Mouse (Mus musculus) v-Abl transformed pro-B cells (cell line): ENCODE measurements around the gene Gtpbp3.
"Not testable (repeated sequence)": the region's sequence is repeated elsewhere in the genome, so short reads cannot be mapped to it uniquely, and the experiment has no call there.

Experiments
- in situ Hi-C, 2 experiments: fragments of 400-800 bp; cut with MboI; formaldehyde crosslinking; loops; one replicate each; pipeline ENCODE4 v1.15.1; 2025; ENCODE audit not compliant: unreplicated experiment in 2 of 2

Gtpbp3 gene

GRCm38 (mm10) chr8:71528362-71529073, 40.6 kb downstream of the Gtpbp3 start:
- in situ Hi-C loops, result no loop called here

DNA sequence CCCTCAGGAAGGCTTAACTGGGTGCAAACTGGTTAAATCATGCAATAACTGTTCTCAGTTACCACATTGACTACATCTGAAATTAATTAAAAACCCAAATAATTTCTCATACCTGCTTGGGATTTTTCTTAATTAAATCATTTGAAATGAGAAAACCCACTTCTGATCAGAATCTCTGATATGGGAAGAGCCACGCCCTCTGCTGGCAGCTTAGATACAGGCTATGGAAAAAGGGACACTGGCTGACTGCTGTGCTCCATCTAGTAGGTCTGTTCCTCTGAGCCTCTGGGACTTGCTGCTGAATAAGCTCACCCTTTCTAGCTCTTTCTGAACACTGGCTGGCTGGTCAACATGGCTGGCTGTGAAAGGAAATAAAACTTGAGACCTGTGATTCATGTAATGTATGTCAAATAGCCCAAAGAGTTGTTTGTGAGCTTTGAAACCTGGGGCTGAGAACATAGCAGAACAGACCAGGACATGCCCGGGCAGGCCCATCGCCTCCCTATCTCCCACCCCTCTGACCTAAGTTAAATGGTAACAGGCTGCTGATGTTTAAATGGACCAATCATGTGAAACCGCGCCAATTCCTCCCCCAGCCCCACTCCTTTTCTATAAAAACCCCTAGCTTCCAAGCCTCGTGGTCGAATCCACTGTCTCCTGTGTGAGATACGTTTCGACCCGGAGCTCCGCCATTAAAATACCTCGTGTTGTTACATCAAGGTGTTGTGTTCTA, 43.0 kb downstream of the Gtpbp3 start:
- in situ Hi-C loops, result not testable (repeated sequence)

DNA sequence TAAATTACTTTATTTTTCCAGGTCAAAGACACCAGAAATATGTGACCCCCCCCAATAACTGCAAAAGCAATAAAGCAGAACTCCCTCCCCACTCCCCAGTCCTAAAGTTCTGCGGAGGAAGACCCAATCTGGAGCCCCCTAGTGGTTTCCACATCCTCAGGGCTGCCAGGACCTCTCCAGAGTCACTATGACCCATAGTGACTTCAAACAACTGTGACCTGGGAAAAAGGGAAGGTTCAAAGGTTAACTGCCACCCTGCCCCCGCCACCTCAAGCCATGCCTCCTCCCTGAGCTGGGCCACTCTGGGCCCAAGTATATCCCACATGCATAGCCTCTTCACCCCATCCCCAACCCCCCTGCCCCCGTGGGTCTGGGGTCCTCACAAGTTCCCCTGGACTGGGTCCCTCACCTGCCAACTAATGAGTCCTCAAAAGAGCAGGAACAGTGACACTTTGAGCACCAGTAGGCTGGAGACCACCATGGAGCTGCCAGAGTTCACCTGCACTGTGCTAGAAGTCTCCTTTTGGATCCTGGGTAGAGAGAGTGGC, 46.4 kb downstream of the Gtpbp3 start:
- in situ Hi-C loops, result no loop called here

DNA sequence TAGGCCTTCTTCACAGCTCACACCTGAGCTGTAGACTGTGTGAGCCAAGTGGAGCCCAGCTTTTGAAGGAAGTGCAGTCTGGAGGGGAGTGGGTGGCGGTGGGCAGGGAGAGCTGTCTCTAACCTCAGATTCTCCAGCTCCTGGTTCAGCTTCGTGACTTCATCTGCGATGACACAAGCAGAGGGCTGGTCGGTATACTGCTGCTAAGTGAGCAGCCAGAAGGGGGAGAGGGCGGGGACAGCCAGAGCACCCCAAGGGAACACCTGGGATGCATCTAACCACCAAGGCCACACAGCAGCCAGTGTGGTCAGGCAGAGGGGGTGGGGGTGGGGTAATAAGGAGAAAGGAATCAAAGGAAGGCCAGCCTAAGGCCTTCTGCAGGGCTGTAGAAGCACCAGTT, 47.8 kb downstream of the Gtpbp3 start:
- in situ Hi-C loops, result no loop called here

DNA sequence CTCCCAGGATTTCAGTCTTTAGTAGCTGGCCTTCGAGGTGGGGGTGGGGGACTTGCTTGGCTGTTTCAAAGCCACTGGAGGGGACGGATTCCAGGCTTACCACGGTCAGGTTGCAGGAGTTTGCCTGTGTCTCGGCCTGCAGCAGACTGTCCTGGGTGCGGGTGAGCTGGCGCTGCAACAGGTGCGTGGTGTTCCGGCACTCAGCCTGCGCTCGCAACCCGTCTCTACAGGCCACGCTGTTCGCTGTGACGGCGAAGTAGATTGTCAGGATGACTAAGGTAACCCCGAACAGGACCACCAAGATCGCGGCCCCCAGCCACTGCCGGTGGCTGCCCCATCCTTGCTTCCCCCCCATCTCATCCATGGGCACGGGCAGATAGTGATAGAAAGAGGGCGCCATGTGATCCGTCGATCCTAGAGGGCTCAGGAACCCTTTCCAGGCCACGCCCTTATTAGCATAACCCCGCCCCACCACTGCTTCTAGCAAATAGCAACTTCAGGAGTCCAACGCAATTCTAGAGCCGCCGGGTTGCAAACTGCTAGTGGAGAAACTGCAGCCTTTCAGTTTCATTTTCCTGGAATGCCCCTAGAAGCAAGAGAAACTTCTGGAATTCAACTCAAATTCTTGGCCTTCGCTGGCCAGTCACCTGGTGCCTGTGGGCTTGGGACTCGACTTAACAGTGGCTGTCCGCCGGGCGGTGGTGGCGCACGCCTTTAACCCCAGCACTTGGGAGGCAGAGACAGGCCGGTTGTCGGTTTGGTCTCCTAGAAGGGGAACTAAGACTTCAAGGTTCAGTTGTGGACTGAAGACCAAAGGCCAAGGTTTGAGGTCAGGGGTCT, 49.3 kb downstream of the Gtpbp3 start, which contains the start of gene Bst2:
Bst2 (minus strand) TSS at position 429 of the 840 bp plus-strand sequence.
- in situ Hi-C loops, result no loop called here

DNA sequence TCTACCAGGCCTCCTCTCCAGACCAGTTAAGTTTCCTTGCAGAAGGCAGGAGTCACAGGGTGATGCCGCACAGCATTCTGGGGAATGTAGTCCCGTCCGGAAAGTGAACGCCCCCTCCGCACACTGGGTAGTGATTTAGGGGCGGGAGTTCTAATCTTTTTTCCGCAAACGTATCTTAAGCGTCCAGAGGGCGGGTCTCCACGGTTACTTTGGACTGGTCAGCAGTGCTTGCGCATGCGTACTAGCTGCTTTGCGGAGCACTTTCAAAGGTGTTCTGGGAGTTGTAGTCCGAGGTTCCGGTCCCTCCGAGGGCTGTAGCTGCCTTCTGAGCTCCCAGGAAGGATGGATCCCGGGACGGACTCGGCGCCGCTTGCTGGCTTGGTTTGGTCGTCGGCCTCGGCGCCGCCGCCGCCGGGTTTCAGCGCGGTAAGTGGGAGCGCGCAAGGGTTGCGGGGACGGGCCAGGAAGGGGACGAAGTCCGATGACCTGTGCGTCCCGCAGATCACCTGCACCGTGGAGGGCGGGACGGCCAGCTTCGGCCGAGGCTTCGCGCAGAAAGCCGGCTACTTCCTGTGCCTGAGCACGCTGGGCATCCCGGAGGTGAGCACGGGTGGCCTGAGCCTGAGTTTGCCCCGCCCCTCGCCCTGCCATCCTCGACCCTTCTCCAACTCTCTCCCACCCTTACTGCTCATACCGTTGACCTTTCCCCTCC, 54.9 kb downstream of the Gtpbp3 start, which contains the start of gene Mvb12a:
Mvb12a (plus strand) TSS at position 291 of the 712 bp plus-strand sequence.
- in situ Hi-C loops, result no loop called here

- in situ Hi-C loops, result no loop called here
Observed at GRCm38 (mm10) chr8:71543755-71544154, 55.9 kb downstream of the Gtpbp3 start.

GRCm38 (mm10) chr8:71545053-71545452, 57.1 kb downstream of the Gtpbp3 start:
- in situ Hi-C loops, result no loop called here

DNA sequence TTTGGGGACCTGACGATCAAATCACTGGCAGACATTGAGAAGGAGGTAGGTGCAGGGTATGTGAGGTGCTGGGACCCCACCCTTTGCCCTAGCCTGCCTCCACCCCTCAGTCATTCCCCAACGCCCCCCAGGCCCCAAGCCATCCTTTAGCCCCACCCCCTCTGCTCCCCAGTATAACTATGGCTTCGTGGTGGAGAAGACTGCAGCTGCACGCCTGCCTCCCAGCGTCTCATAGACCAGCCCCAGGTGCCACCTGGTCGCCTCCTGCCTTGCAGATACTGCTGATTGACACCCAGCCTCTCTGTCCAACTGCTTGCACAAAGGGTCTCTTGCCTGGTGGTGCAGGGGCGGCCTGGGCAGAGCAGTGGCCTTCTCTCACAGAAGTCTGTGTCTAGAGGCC, 59.7 kb downstream of the Gtpbp3 start:
- in situ Hi-C loops, result no loop called here
